Mouse (Mus musculus): ENCODE data around the gene Fars2. TPM values are rescaled to one million over a fixed set of nuclear protein-coding genes. Genes with fewer than 3 reads are reported as not detected.
A peak's percentile ranks its signal among the peaks of the same experiment; 100 is the strongest.
"Not testable (repeated sequence)": the region's sequence is repeated elsewhere in the genome, so short reads cannot be mapped to it uniquely, and the experiment has no call there.

Gene Fars2
- polyA plus RNA-seq, 1 experiment from 2014 or later, result 38.1 TPM

GRCm38 (mm10) chr13:36156340-36156931, 39.2 kb downstream of the Fars2 start:
- 72% methylated on average over 7 of the region's 7 CpGs for WGBS
- Histone ChIP-seq H3K27me3 (ENCODE audit: control insufficient read depth, insufficient read depth, low read depth, low read length) (no peaks in the 10 kb centered on the region), H3K36me3 (ENCODE audit: control insufficient read depth, insufficient read depth, low read length) (no peaks in the 10 kb centered on the region), H3K9me3 (ENCODE audit: control insufficient read depth, low read length) (no peaks in the 10 kb centered on the region; the same call in 1 of the 2 replicates), H3K4me2 (ENCODE audit: low read depth, low read length) (no peak overlapping the region), H3K4me3 (ENCODE audit: low read length) (no peak overlapping the region), H3K9ac (ENCODE audit: low read length) (no peak overlapping the region), H3K27ac (ENCODE audit: low read length) (no peak overlapping the region), H3K4me1 (replicated peaks; ENCODE audit: control insufficient read depth, insufficient read depth, low read length) (peaks cover 5% of the 10 kb centered on the region; the same call in 1 of the 2 replicates)
- ATAC-seq (ENCODE audit: low read depth), result no peak

GRCm38 (mm10) chr13:36163411-36163810, 46.2 kb downstream of the Fars2 start:
- no peak overlapping the region for H3K4me3 ChIP-seq (ENCODE audit: low read length)
- 82% methylated on average over 5 of the region's 5 CpGs for WGBS

GRCm38 (mm10) chr13:36163898-36164297, 46.7 kb downstream of the Fars2 start:
- Histone ChIP-seq H3K27me3 (ENCODE audit: control insufficient read depth, insufficient read depth, low read depth, low read length) (no peaks in the 10 kb centered on the region), H3K4me2 (ENCODE audit: low read depth, low read length) (no peak overlapping the region), H3K9ac (ENCODE audit: low read length) (no peak overlapping the region), H3K36me3 (ENCODE audit: control insufficient read depth, insufficient read depth, low read length) (no peaks in the 10 kb centered on the region), H3K27ac (ENCODE audit: low read length) (no peak overlapping the region), H3K4me1 (replicated peaks; ENCODE audit: control insufficient read depth, insufficient read depth, low read length) (no peaks in the 10 kb centered on the region), H3K9me3 (ENCODE audit: control insufficient read depth, low read length) (no peaks in the 10 kb centered on the region), H3K4me3 (ENCODE audit: low read length) (no peak overlapping the region)
- 65% methylated on average over 1 of the region's 1 CpGs for WGBS
- no peak for ATAC-seq (ENCODE audit: low read depth)

More at GRCm38 (mm10) chr13:36163411-36163810, 46.2 kb downstream of the Fars2 start:
- H3K27me3 ChIP-seq (ENCODE audit: control insufficient read depth, insufficient read depth, low read depth, low read length), result no peaks in the 10 kb centered on the region
- H3K9ac ChIP-seq (ENCODE audit: low read length), result no peak overlapping the region
- no peak overlapping the region for H3K27ac ChIP-seq (ENCODE audit: low read length)
- no peaks in the 10 kb centered on the region for H3K9me3 ChIP-seq (ENCODE audit: control insufficient read depth, low read length)
- ATAC-seq (ENCODE audit: low read depth), result no peak
- H3K4me2 ChIP-seq (ENCODE audit: low read depth, low read length), result no peak overlapping the region
- H3K4me1 ChIP-seq (replicated peaks; ENCODE audit: control insufficient read depth, insufficient read depth, low read length), result no peaks in the 10 kb centered on the region
- no peaks in the 10 kb centered on the region for H3K36me3 ChIP-seq (ENCODE audit: control insufficient read depth, insufficient read depth, low read length)

- not testable (repeated sequence) for H3K36me3 ChIP-seq (ENCODE audit: control insufficient read depth, insufficient read depth, low read length); H3K4me3 ChIP-seq (ENCODE audit: low read length); H3K27ac ChIP-seq (ENCODE audit: low read length); H3K4me2 ChIP-seq (ENCODE audit: low read depth, low read length); H3K9me3 ChIP-seq (ENCODE audit: control insufficient read depth, low read length); H3K9ac ChIP-seq (ENCODE audit: low read length); ATAC-seq (ENCODE audit: low read depth); H3K4me1 ChIP-seq (replicated peaks; ENCODE audit: control insufficient read depth, insufficient read depth, low read length); H3K27me3 ChIP-seq (ENCODE audit: control insufficient read depth, insufficient read depth, low read depth, low read length)
- 55% methylated on average over 2 of the region's 2 CpGs for WGBS
Observed at GRCm38 (mm10) chr13:36172981-36173380, 55.8 kb downstream of the Fars2 start.

GRCm38 (mm10) chr13:36174101-36174500, 56.9 kb downstream of the Fars2 start:
- no peak for ATAC-seq (ENCODE audit: low read depth)
- Histone ChIP-seq H3K4me1 (replicated peaks; ENCODE audit: control insufficient read depth, insufficient read depth, low read length) (no peaks in the 10 kb centered on the region; the same call in 1 of the 2 replicates), H3K9ac (ENCODE audit: low read length) (no peak overlapping the region), H3K4me2 (ENCODE audit: low read depth, low read length) (no peak overlapping the region), H3K27ac (ENCODE audit: low read length) (no peak overlapping the region), H3K27me3 (ENCODE audit: control insufficient read depth, insufficient read depth, low read depth, low read length) (no peaks in the 10 kb centered on the region), H3K36me3 (ENCODE audit: control insufficient read depth, insufficient read depth, low read length) (no peaks in the 10 kb centered on the region), H3K9me3 (ENCODE audit: control insufficient read depth, low read length) (no peaks in the 10 kb centered on the region), H3K4me3 (ENCODE audit: low read length) (no peak overlapping the region)
- WGBS, result 92% methylated on average over 5 of the region's 5 CpGs

GRCm38 (mm10) chr13:36174772-36175171, 57.6 kb downstream of the Fars2 start:
- 64% methylated on average over 4 of the region's 4 CpGs for WGBS
- Histone ChIP-seq H3K9me3 (ENCODE audit: control insufficient read depth, low read length) (no peaks in the 10 kb centered on the region), H3K4me3 (ENCODE audit: low read length) (no peak overlapping the region), H3K9ac (ENCODE audit: low read length) (no peak overlapping the region), H3K27ac (ENCODE audit: low read length) (0 out of 2 replicates have a peak overlapping the region, but pooled peaks have one; percentile 42), H3K4me1 (replicated peaks; ENCODE audit: control insufficient read depth, insufficient read depth, low read length) (no peaks in the 10 kb centered on the region; the same call in 1 of the 2 replicates), H3K4me2 (ENCODE audit: low read depth, low read length) (no peak overlapping the region), H3K27me3 (ENCODE audit: control insufficient read depth, insufficient read depth, low read depth, low read length) (no peaks in the 10 kb centered on the region), H3K36me3 (ENCODE audit: control insufficient read depth, insufficient read depth, low read length) (no peaks in the 10 kb centered on the region)
- ATAC-seq (ENCODE audit: low read depth), result peak; percentile 84

- H3K9me3 ChIP-seq (ENCODE audit: control insufficient read depth, low read length), result no peaks in the 10 kb centered on the region
- no peaks in the 10 kb centered on the region for H3K36me3 ChIP-seq (ENCODE audit: control insufficient read depth, insufficient read depth, low read length)
- no peak for ATAC-seq (ENCODE audit: low read depth)
- WGBS, result 58% methylated on average over 2 of the region's 2 CpGs
- H3K27me3 ChIP-seq (ENCODE audit: control insufficient read depth, insufficient read depth, low read depth, low read length), result no peaks in the 10 kb centered on the region
- H3K4me2 ChIP-seq (ENCODE audit: low read depth, low read length), result no peak overlapping the region
- no peak overlapping the region for H3K9ac ChIP-seq (ENCODE audit: low read length)
- no peaks in the 10 kb centered on the region for H3K4me1 ChIP-seq (replicated peaks; ENCODE audit: control insufficient read depth, insufficient read depth, low read length)
- H3K27ac ChIP-seq (ENCODE audit: low read length), result no peak overlapping the region
- no peak overlapping the region for H3K4me3 ChIP-seq (ENCODE audit: low read length)
Observed at GRCm38 (mm10) chr13:36181231-36181630, 64.0 kb downstream of the Fars2 start.

GRCm38 (mm10) chr13:36190577-36190976, 73.4 kb downstream of the Fars2 start:
- no peaks in the 10 kb centered on the region for H3K27me3 ChIP-seq (ENCODE audit: control insufficient read depth, insufficient read depth, low read depth, low read length)
- H3K4me3 ChIP-seq (ENCODE audit: low read length), result no peak overlapping the region
- no peak overlapping the region for H3K4me2 ChIP-seq (ENCODE audit: low read depth, low read length)
- H3K27ac ChIP-seq (ENCODE audit: low read length), result no peak overlapping the region
- H3K9ac ChIP-seq (ENCODE audit: low read length), result no peak overlapping the region
- H3K36me3 ChIP-seq (ENCODE audit: control insufficient read depth, insufficient read depth, low read length), result no peaks in the 10 kb centered on the region
- ATAC-seq (ENCODE audit: low read depth), result no peak
- H3K9me3 ChIP-seq (ENCODE audit: control insufficient read depth, low read length), result no peaks in the 10 kb centered on the region
- WGBS, result 85% methylated on average over 2 of the region's 2 CpGs
- H3K4me1 ChIP-seq (replicated peaks; ENCODE audit: control insufficient read depth, insufficient read depth, low read length), result no peaks in the 10 kb centered on the region

- Histone ChIP-seq H3K27me3 (ENCODE audit: control insufficient read depth, insufficient read depth, low read depth, low read length) (no peaks in the 10 kb centered on the region), H3K4me3 (ENCODE audit: low read length) (no peak overlapping the region), H3K9me3 (ENCODE audit: control insufficient read depth, low read length) (no peaks in the 10 kb centered on the region), H3K4me1 (replicated peaks; ENCODE audit: control insufficient read depth, insufficient read depth, low read length) (0 out of 2 replicates have a peak, but pooled peaks cover 7% of the 10 kb centered on the region), H3K27ac (ENCODE audit: low read length) (no peak overlapping the region), H3K4me2 (ENCODE audit: low read depth, low read length) (no peak overlapping the region), H3K36me3 (ENCODE audit: control insufficient read depth, insufficient read depth, low read length) (no peaks in the 10 kb centered on the region), H3K9ac (ENCODE audit: low read length) (no peak overlapping the region)
- no peak for ATAC-seq (ENCODE audit: low read depth)
- WGBS, result 80% methylated on average over 5 of the region's 5 CpGs
Observed at GRCm38 (mm10) chr13:36193484-36194113, 76.4 kb downstream of the Fars2 start.
